In genomic region chr7:112678418-112679170, GRCm38 (mm10) we compare ENCODE assay signal across 8 mouse cellular contexts. TPM values are rescaled to one million over a fixed set of nuclear protein-coding genes. Genes with fewer than 3 reads are reported as not detected.
DNase-seq lines count a peak whose midpoint lies in the region; ATAC-seq and TF ChIP-seq lines count a peak whose summit lies in the region.

No protein-coding gene starts in this region.

- H3K27ac ChIP-seq in ES-E14 (ENCODE audit: insufficient read depth, low read depth, low read length, poor library complexity, severe bottlenecking): peak overlapping the region; percentile 76
- H3K27ac ChIP-seq in bone marrow macrophage, adult 2 months (ENCODE audit: insufficient read depth, low read depth, low read length): no peak overlapping the region
- H3K27ac ChIP-seq in forebrain, embryonic 11.5 days (ENCODE audit: low read depth, low read length): peak overlapping the region; percentile 58; the same call in 1 of the 2 replicates
- peak overlapping the region; percentile 99 for H3K27ac ChIP-seq in heart, postnatal 0 days (ENCODE audit: low read depth)
- H3K27ac ChIP-seq in lung, embryonic 16.5 days (ENCODE audit: low read length): peak overlapping the region; percentile 99

- peak overlapping the region; percentile 80 for H3K9ac ChIP-seq in ES-E14 (ENCODE audit: insufficient read depth, low read depth, low read length, poor library complexity, severe bottlenecking)
- peak overlapping the region; percentile 61 for H3K9ac ChIP-seq in forebrain, embryonic 11.5 days (ENCODE audit: low read length)
- peak overlapping the region; percentile 94 for H3K9ac ChIP-seq in heart, postnatal 0 days (replicated peaks; ENCODE audit: low read depth, low read length)
- peak overlapping the region; percentile 96 for H3K9ac ChIP-seq in lung, embryonic 16.5 days (ENCODE audit: low read length)

- in situ Hi-C loops in ES-E14 (cut with MboI; ENCODE audit: low sequenced_read_pairs in 2 of 2, unreplicated experiment in 2 of 2): no loop called here

- peak; percentile 64 for DNase-seq in ES-E14 (ENCODE audit: low read depth, low spot score)
- peak; percentile 77 for DNase-seq in forebrain, embryonic 11.5 days (ENCODE audit: low spot score)
- DNase-seq in heart, postnatal 0 days (ENCODE audit: low spot score): peak; percentile 92
- peak; percentile 80 for DNase-seq in kidney, postnatal 14 days
- DNase-seq in retina, embryonic 14.5 days (ENCODE audit: low spot score): peak; percentile 73
- DNase-seq in B cell, adult 2 months: no peak

- ATAC-seq in forebrain, embryonic 11.5 days (replicated peaks; ENCODE audit: low FRiP score): peak; percentile 76
- peak; percentile 48 for ATAC-seq in heart, postnatal 0 days (ENCODE audit: insufficient read depth, low read depth)
- peak; percentile 76 for ATAC-seq in lung, embryonic 16.5 days (ENCODE audit: low read depth)

- H3K4me3 ChIP-seq in ES-E14 (ENCODE audit: insufficient read depth in 1 of 2, low read depth in 1 of 2, low read length in 2 of 2, poor library complexity in 1 of 2, severe bottlenecking in 1 of 2): peak overlapping the region; percentile 79 to 99
- peak overlapping the region; percentile 35 for H3K4me3 ChIP-seq in bone marrow macrophage, adult 2 months (ENCODE audit: insufficient read depth, low read length)
- peak overlapping the region; percentile 91 for H3K4me3 ChIP-seq in forebrain, embryonic 11.5 days (ENCODE audit: low read depth, low read length)
- peak overlapping the region; percentile 86 for H3K4me3 ChIP-seq in heart, postnatal 0 days (ENCODE audit: low read depth, low read length)
- peak overlapping the region; percentile 71 for H3K4me3 ChIP-seq in lung, embryonic 16.5 days (ENCODE audit: low read length)

- WGBS in forebrain, embryonic 11.5 days: under 1% methylated on average over 44 of the region's 44 CpGs
- WGBS in heart, postnatal 0 days: 1% methylated on average over 42 of the region's 44 CpGs
- under 1% methylated on average over 44 of the region's 44 CpGs for WGBS in lung, embryonic 16.5 days

- H3K27me3 ChIP-seq in forebrain, embryonic 11.5 days (ENCODE audit: control insufficient read depth, insufficient read depth, low read length): no peaks in the 10 kb centered on the region
- no peaks in the 10 kb centered on the region for H3K27me3 ChIP-seq in heart, postnatal 0 days (ENCODE audit: control insufficient read depth, insufficient read depth, low read length)
- no peaks in the 10 kb centered on the region for H3K27me3 ChIP-seq in lung, embryonic 16.5 days (ENCODE audit: control insufficient read depth, insufficient read depth, low read depth, low read length)

- no peaks in the 10 kb centered on the region for H3K9me3 ChIP-seq in ES-E14 (ENCODE audit: control insufficient read depth, insufficient read depth, low read depth, low read length)
- no peaks in the 10 kb centered on the region for H3K9me3 ChIP-seq in forebrain, embryonic 11.5 days (ENCODE audit: control insufficient read depth, low read length)
- 0 out of 2 replicates have a peak, but pooled peaks cover 3% of the 10 kb centered on the region for H3K9me3 ChIP-seq in heart, postnatal 0 days (replicated peaks; ENCODE audit: control insufficient read depth, low read length)
- H3K9me3 ChIP-seq in lung, embryonic 16.5 days (ENCODE audit: control insufficient read depth, low read length): 0 out of 2 replicates have a peak, but pooled peaks cover 4% of the 10 kb centered on the region

- no peak for TF ChIP-seq CTCF in bone marrow macrophage, adult 2 months (IDR thresholded peaks at IDR 0.05; ENCODE audit: low read depth, low read length)
- no peak for TF ChIP-seq CTCF in heart, postnatal 0 days (IDR thresholded peaks at IDR 0.05; ENCODE audit: low read depth)

- peak overlapping the region; percentile 78 for H3K4me2 ChIP-seq in forebrain, embryonic 11.5 days (ENCODE audit: low read depth, low read length, severe bottlenecking)
- H3K4me2 ChIP-seq in heart, postnatal 0 days (ENCODE audit: low read depth, low read length): peak overlapping the region; percentile 78
- peak overlapping the region; percentile 65 for H3K4me2 ChIP-seq in lung, embryonic 16.5 days (ENCODE audit: low read depth, low read length)

- no peaks in the 10 kb centered on the region for H3K36me3 ChIP-seq in ES-E14 (ENCODE audit: control insufficient read depth, insufficient read depth, low read length, poor library complexity, severe bottlenecking)
- H3K36me3 ChIP-seq in forebrain, embryonic 11.5 days (ENCODE audit: control insufficient read depth, insufficient read depth, low read length): no peaks in the 10 kb centered on the region
- H3K36me3 ChIP-seq in heart, postnatal 0 days (replicated peaks; ENCODE audit: control insufficient read depth, insufficient read depth, low read length): no peaks in the 10 kb centered on the region
- no peaks in the 10 kb centered on the region for H3K36me3 ChIP-seq in lung, embryonic 16.5 days (ENCODE audit: control insufficient read depth, insufficient read depth, low read length)

- no peak for TF ChIP-seq POLR2A in bone marrow macrophage, adult 2 months (IDR thresholded peaks at IDR 0.05; ENCODE audit: borderline replicate concordance, low read depth, low read length)

- TF ChIP-seq EP300 in heart, postnatal 0 days (IDR thresholded peaks at IDR 0.05; ENCODE audit: low read depth): 0 out of 2 replicates have a peak, but pooled peaks have one; percentile 25

- H3K4me1 ChIP-seq in ES-E14 (ENCODE audit: control insufficient read depth in 2 of 2, insufficient read depth in 2 of 2, low read length in 2 of 2, poor library complexity in 1 of 2): peaks cover 2 to 8% of the 10 kb centered on the region in 2 experiments; a peak in 3 of 4 replicates
- H3K4me1 ChIP-seq in bone marrow macrophage, adult 2 months (ENCODE audit: control insufficient read depth, insufficient read depth, low read length): no peaks in the 10 kb centered on the region
- peaks cover 12% of the 10 kb centered on the region for H3K4me1 ChIP-seq in forebrain, embryonic 11.5 days (replicated peaks; ENCODE audit: control insufficient read depth, insufficient read depth, low read length)
- peaks cover 19% of the 10 kb centered on the region for H3K4me1 ChIP-seq in heart, postnatal 0 days (ENCODE audit: control insufficient read depth, insufficient read depth)
- peaks cover 6% of the 10 kb centered on the region for H3K4me1 ChIP-seq in lung, embryonic 16.5 days (replicated peaks; ENCODE audit: control insufficient read depth, insufficient read depth, low read length)

TF ChIP-seq in ES-E14, 5 proteins besides CTCF, POLR2A, EP300 and RAD21:
- TF ChIP-seq CHD2 (IDR thresholded peaks at IDR 0.05; ENCODE audit: low read depth, low read length) (no peak), ZC3H11A (IDR thresholded peaks at IDR 0.05; ENCODE audit: borderline replicate concordance, low read depth, low read length) (no peak), ZNF384 (IDR thresholded peaks at IDR 0.05; ENCODE audit: low read depth, low read length) (no peak), MAFK (IDR thresholded peaks at IDR 0.05; ENCODE audit: insufficient read depth, low read depth, low read length) (no peak), HCFC1 (IDR thresholded peaks at IDR 0.05; ENCODE audit: borderline replicate concordance, insufficient read depth, low read length) (no peak)

RNA-seq across cellular contexts. Expression of gene Tead1, which starts 0.5 kb away (rescaled TPM):
- 90.5 and 110 TPM in 2 replicates for total RNA-seq in ES-E14 (2012; rRNA removed)
- polyA plus RNA-seq in bone marrow macrophage, adult 2 months (2012; ENCODE audit: insufficient read depth, insufficient read length, missing spikeins): 0.67 and 0.93 TPM in 2 replicates
- 17.9 and 24.9 TPM in 2 replicates for polyA plus RNA-seq in forebrain, embryonic 11.5 days (2014; fragmentation: Nextera tagmentation; extraction: Ambion mirVana)
- 63.9 and 87.9 TPM in 2 replicates for total RNA-seq in heart, postnatal 0 days (2014; rRNA removed; ENCODE audit: low replicate concordance)
- polyA plus RNA-seq in heart, postnatal 0 days (2015; fragmentation: Nextera tagmentation; extraction: Ambion mirVana): 19.0 and 20.8 TPM in 2 replicates
- 20.1 and 22.5 TPM in 2 replicates for polyA plus RNA-seq in lung, embryonic 16.5 days (2015; fragmentation: Nextera tagmentation; extraction: Ambion mirVana)

Comparison
In these comparisons a context has a peak if more than half of its experiments do, and no peak if none do; other contexts are left out.
1. DNase-seq: peak in ES-E14 (single experiment), forebrain, embryonic 11.5 days (single experiment), heart, postnatal 0 days (single experiment), kidney, postnatal 14 days (single experiment) and retina, embryonic 14.5 days (single experiment); none in B cell, adult 2 months (0 of 2).
2. H3K4me3 ChIP-seq: peak in every context shown above with its lines; median percentile 91 in forebrain, embryonic 11.5 days; 89 in ES-E14; 86 in heart, postnatal 0 days; 71 in lung, embryonic 16.5 days; 35 in bone marrow macrophage, adult 2 months.
3. Peak in every context shown above with its lines, with median percentiles within 50 percentile points of each other: H3K9ac ChIP-seq, ATAC-seq and H3K4me2 ChIP-seq.